Mouse (Mus musculus) intestine, postnatal 0 days (tissue): ENCODE data around the gene Ngfr. TPM values are rescaled to one million over a fixed set of nuclear protein-coding genes. Genes with fewer than 3 reads are reported as not detected.
A peak's percentile ranks its signal among the peaks of the same experiment; 100 is the strongest.

ENCODE experiments used
- ATAC-seq: fragments of 200-750 bp; cut with Nextera tagmentation; 2 replicates; pipeline ENCODE4 v1.8.0; 2017; ENCODE audit warnings: mild to moderate bottlenecking, moderate TSS enrichment, moderate library complexity
- H3K27ac ChIP-seq: fragments of 300-500 bp; sonication (generic); 2 replicates; pipeline ENCODE4 v1.5.1; 2014; ENCODE audit warnings: mild to moderate bottlenecking, low read depth, low read length, moderate library complexity
- H3K27me3 ChIP-seq: fragments of 300-500 bp; sonication (generic); replicated peaks from 2 replicates; pipeline ENCODE4 v1.6.1; 2014; ENCODE audit warnings: low read length, mixed read lengths; ENCODE audit not compliant: control insufficient read depth, insufficient read depth
- H3K36me3 ChIP-seq: fragments of 300-500 bp; sonication (generic); 2 replicates; pipeline ENCODE4 v1.6.1; 2014; ENCODE audit warnings: mild to moderate bottlenecking, moderate library complexity; ENCODE audit not compliant: control insufficient read depth, insufficient read depth
- H3K4me1 ChIP-seq: fragments of 300-500 bp; sonication (generic); replicated peaks from 2 replicates; pipeline ENCODE4 v1.6.1; 2014; ENCODE audit warnings: antibody characterized with exemption, low read length, mixed read lengths; ENCODE audit not compliant: control insufficient read depth, insufficient read depth
- H3K4me2 ChIP-seq: fragments of 300-500 bp; sonication (generic); replicated peaks from 2 replicates; pipeline ENCODE4 v1.6.1; 2014; ENCODE audit warnings: low read depth, mild to moderate bottlenecking, moderate library complexity
- H3K4me3 ChIP-seq: fragments of 300-500 bp; sonication (generic); 2 replicates; pipeline ENCODE4 v1.5.1; 2014; ENCODE audit warnings: low read depth, low read length
- H3K9ac ChIP-seq: fragments of 300-500 bp; sonication (generic); 2 replicates; pipeline ENCODE4 v1.6.1; 2014; ENCODE audit warnings: mild to moderate bottlenecking, low read depth, low read length
- H3K9me3 ChIP-seq: fragments of 300-500 bp; sonication (generic); 2 replicates; pipeline ENCODE4 v1.6.1; 2016; ENCODE audit warnings: mixed run types; ENCODE audit not compliant: control insufficient read depth
- CTCF ChIP-seq: sonication (generic); IDR thresholded peaks from 2 replicates; pipeline ENCODE4 v1.5.1; 2016; ENCODE audit warnings: low read depth, mild to moderate bottlenecking, control low read depth, antibody characterized with exemption, moderate library complexity
- WGBS: fragments of 180-500 bp; shearing (Covaris S2); extraction: QIAGEN DNeasy Blood & Tissue Kit; methylation state at CpG from one replicate; pipeline ENCODE4 v1.1.7; 2014; 5-methylcytosine and 5-hydroxymethylcytosine counted together
- polyA plus RNA-seq: library from polyadenylated mRNA; unstranded; fragments of >200 nt; fragmentation: Nextera tagmentation; extraction: Ambion mirVana; gene quantifications from 2 replicates; pipeline ENCODE4 v1.2.1, GENCODE M21; 2015

Ngfr gene
- polyA plus RNA-seq, 1 experiment from 2014 or later = 7.4 TPM

- ATAC-seq = no peak
- TF ChIP-seq CTCF = no peak
- WGBS = 11% methylated on average over 9 of the region's 9 CpGs
- H3K4me1 ChIP-seq = no peaks in the 10 kb centered on the region
- no peaks in the 10 kb centered on the region for H3K36me3 ChIP-seq
- H3K27ac ChIP-seq = no peak overlapping the region
- H3K4me2 ChIP-seq = no peak overlapping the region
- H3K9me3 ChIP-seq = no peaks in the 10 kb centered on the region
- H3K4me3 ChIP-seq = no peak overlapping the region
- H3K27me3 ChIP-seq = peaks cover 72% of the 10 kb centered on the region
- no peak overlapping the region for H3K9ac ChIP-seq
Measured at GRCm38 (mm10) chr11:95584651-95585050, 2.9 kb downstream of the Ngfr start.

GRCm38 (mm10) chr11:95583396-95583795 is 4.1 kb downstream of the Ngfr start:
- no peak overlapping the region for H3K4me2 ChIP-seq
- no peak overlapping the region for H3K27ac ChIP-seq
- peaks cover 78% of the 10 kb centered on the region for H3K27me3 ChIP-seq
- no peaks in the 10 kb centered on the region for H3K36me3 ChIP-seq
- no peak for ATAC-seq
- no peaks in the 10 kb centered on the region for H3K9me3 ChIP-seq
- no peak overlapping the region for H3K9ac ChIP-seq
- no peaks in the 10 kb centered on the region for H3K4me1 ChIP-seq
- TF ChIP-seq CTCF = no peak
- WGBS = 45% methylated on average over 6 of the region's 6 CpGs
- no peak overlapping the region for H3K4me3 ChIP-seq

- Histone ChIP-seq H3K4me1 (no peaks in the 10 kb centered on the region), H3K36me3 (no peaks in the 10 kb centered on the region), H3K27me3 (peaks cover 81% of the 10 kb centered on the region), H3K27ac (no peak overlapping the region), H3K4me2 (no peak overlapping the region), H3K9me3 (no peaks in the 10 kb centered on the region), H3K9ac (no peak overlapping the region), H3K4me3 (no peak overlapping the region)
- 36% methylated on average over 3 of the region's 3 CpGs for WGBS
- no peak for ATAC-seq
- no peak for TF ChIP-seq CTCF
Measured at GRCm38 (mm10) chr11:95582193-95582592, 5.3 kb downstream of the Ngfr start.

- Histone ChIP-seq H3K36me3 (no peaks in the 10 kb centered on the region), H3K4me3 (no peak overlapping the region), H3K27ac (no peak overlapping the region), H3K4me2 (no peak overlapping the region), H3K27me3 (peaks cover 60% of the 10 kb centered on the region), H3K9me3 (no peaks in the 10 kb centered on the region), H3K9ac (no peak overlapping the region), H3K4me1 (no peaks in the 10 kb centered on the region)
- ATAC-seq = no peak
- no peak for TF ChIP-seq CTCF
- WGBS = 31% methylated on average over 6 of the region's 6 CpGs
Measured at GRCm38 (mm10) chr11:95579455-95579854, 8.1 kb downstream of the Ngfr start.

GRCm38 (mm10) chr11:95577776-95578446 is 9.6 kb downstream of the Ngfr start:
- Histone ChIP-seq H3K4me1 (no peaks in the 10 kb centered on the region), H3K36me3 (no peaks in the 10 kb centered on the region), H3K4me3 (no peak overlapping the region), H3K9me3 (no peaks in the 10 kb centered on the region), H3K4me2 (no peak overlapping the region), H3K9ac (no peak overlapping the region), H3K27ac (no peak overlapping the region), H3K27me3 (peaks cover 49% of the 10 kb centered on the region)
- no peak for ATAC-seq
- 22% methylated on average over 39 of the region's 39 CpGs for WGBS
- TF ChIP-seq CTCF = peak; percentile 80

GRCm38 (mm10) chr11:95576299-95576698 is 11.2 kb downstream of the Ngfr start:
- Histone ChIP-seq H3K36me3 (no peaks in the 10 kb centered on the region), H3K9ac (no peak overlapping the region), H3K4me3 (no peak overlapping the region), H3K4me2 (no peak overlapping the region), H3K9me3 (no peaks in the 10 kb centered on the region), H3K27ac (no peak overlapping the region), H3K4me1 (peaks cover under 1% of the 10 kb centered on the region; the same call in 1 of the 2 replicates), H3K27me3 (peaks cover 41% of the 10 kb centered on the region)
- 68% methylated on average over 8 of the region's 8 CpGs for WGBS
- no peak for ATAC-seq
- TF ChIP-seq CTCF = no peak
